Mouse (Mus musculus): Measurements from ENCODE around the gene Grk5.

- peak; percentile 48 for TF ChIP-seq CTCF (IDR thresholded peaks at IDR 0.05; ENCODE audit: low read depth)
- no peak for TF ChIP-seq EP300 (IDR thresholded peaks at IDR 0.05; ENCODE audit: low read depth)
Observed at GRCm38 (mm10) chr19:61110184-61110583, 220.6 kb downstream of the Grk5 start.

All from liver, embryonic 14.5 days (tissue).